Mouse (Mus musculus): Measurements from ENCODE around the gene Ankrd39. TPM values are rescaled to one million over a fixed set of nuclear protein-coding genes. Genes with fewer than 3 reads are reported as not detected.

The Ankrd39 gene
- polyA plus RNA-seq (2021): 11.5 TPM

GRCm38 (mm10) chr1:36546888-36547471 lies at the start of gene Ankrd39:
Ankrd39 (minus strand) TSS chr1:36547445.
- TF ChIP-seq CTCF (IDR thresholded peaks at IDR 0.05): no peak
- ChIA-PET CTCF (interaction anchor here (0.7 to 2.8 kb wide), 32 partner anchors 8 to 201 kb away, joined by 3 to 15 read pairs (median 4); partner anchors contain the start of genes Cox5b and Gm42417), POLR2A (interaction anchor here (1.0 to 1.5 kb wide), 6 partner anchors 9 to 137 kb away, joined by 3 to 5 read pairs (median 4); partner anchors contain the start of gene Sema4c)
- DNase-seq (ENCODE audit: low read depth, low spot score): peak; percentile 97
- in situ Hi-C loops (cut with MboI; ENCODE audit: low pct_unique_long_range_greater_than_20kb): no loop called here
- ATAC-seq: peak; percentile 98
- H3K27me3 ChIP-seq: no peaks in the 10 kb centered on the region

GRCm38 (mm10) chr1:36596114-36596513 lies 48.9 kb upstream of the Ankrd39 start:
- in situ Hi-C loops (cut with MboI; ENCODE audit: low pct_unique_long_range_greater_than_20kb): no loop called here
- ChIA-PET CTCF (no interaction called here), POLR2A (interaction anchor here (0.7 kb wide), 1 partner anchor 36 kb away, joined by 3 read pairs; no protein-coding TSS in a partner anchor)
- ATAC-seq (no peak), DNase-seq (ENCODE audit: low read depth, low spot score) (no peak)
- H3K27me3 ChIP-seq: no peaks in the 10 kb centered on the region
- TF ChIP-seq CTCF (IDR thresholded peaks at IDR 0.05): no peak

- ATAC-seq (no peak), DNase-seq (ENCODE audit: low read depth, low spot score) (no peak)
- in situ Hi-C loops (cut with MboI; ENCODE audit: low pct_unique_long_range_greater_than_20kb): no loop called here
- no peaks in the 10 kb centered on the region for H3K27me3 ChIP-seq
- POLR2A ChIA-PET: no interaction called here
- CTCF ChIA-PET: no interaction called here
- TF ChIP-seq CTCF (IDR thresholded peaks at IDR 0.05): no peak
Measured at GRCm38 (mm10) chr1:36595167-36595931, 48.1 kb upstream of the Ankrd39 start.

- no peak for ATAC-seq
- in situ Hi-C loops (cut with MboI; ENCODE audit: low pct_unique_long_range_greater_than_20kb): no loop called here
- ChIA-PET POLR2A (no interaction called here), CTCF (no interaction called here)
- DNase-seq (ENCODE audit: low read depth, low spot score): no peak
- H3K27me3 ChIP-seq: no peaks in the 10 kb centered on the region
- TF ChIP-seq CTCF (IDR thresholded peaks at IDR 0.05): no peak
Measured at GRCm38 (mm10) chr1:36593099-36593498, 45.9 kb upstream of the Ankrd39 start.

GRCm38 (mm10) chr1:36591408-36591807 lies 44.2 kb upstream of the Ankrd39 start:
- no peak for DNase-seq (ENCODE audit: low read depth, low spot score)
- ChIA-PET POLR2A (no interaction called here), CTCF (no interaction called here)
- H3K27me3 ChIP-seq: no peaks in the 10 kb centered on the region
- no peak for TF ChIP-seq CTCF (IDR thresholded peaks at IDR 0.05)
- in situ Hi-C loops (cut with MboI; ENCODE audit: low pct_unique_long_range_greater_than_20kb): no loop called here
- ATAC-seq: no peak

GRCm38 (mm10) chr1:36590664-36591063 lies 43.4 kb upstream of the Ankrd39 start:
- POLR2A ChIA-PET: no interaction called here
- CTCF ChIA-PET: no interaction called here
- H3K27me3 ChIP-seq: no peaks in the 10 kb centered on the region
- in situ Hi-C loops (cut with MboI; ENCODE audit: low pct_unique_long_range_greater_than_20kb): no loop called here
- TF ChIP-seq CTCF (IDR thresholded peaks at IDR 0.05): no peak
- ATAC-seq: no peak
- no peak for DNase-seq (ENCODE audit: low read depth, low spot score)

- POLR2A ChIA-PET: no interaction called here
- DNase-seq (ENCODE audit: low read depth, low spot score): no peak
- TF ChIP-seq CTCF (IDR thresholded peaks at IDR 0.05): no peak
- CTCF ChIA-PET: no interaction called here
- no peak for ATAC-seq
- no peaks in the 10 kb centered on the region for H3K27me3 ChIP-seq
- in situ Hi-C loops (cut with MboI; ENCODE audit: low pct_unique_long_range_greater_than_20kb): no loop called here
Measured at GRCm38 (mm10) chr1:36589486-36589885, 42.2 kb upstream of the Ankrd39 start.

- DNase-seq (ENCODE audit: low read depth, low spot score) (no peak), ATAC-seq (no peak)
- in situ Hi-C loops (cut with MboI; ENCODE audit: low pct_unique_long_range_greater_than_20kb): no loop called here
- ChIA-PET POLR2A (no interaction called here), CTCF (no interaction called here)
- no peak for TF ChIP-seq CTCF (IDR thresholded peaks at IDR 0.05)
- no peaks in the 10 kb centered on the region for H3K27me3 ChIP-seq
Measured at GRCm38 (mm10) chr1:36588476-36589450, 41.5 kb upstream of the Ankrd39 start.

- DNase-seq (ENCODE audit: low read depth, low spot score) (no peak), ATAC-seq (no peak)
- ChIA-PET POLR2A (interaction anchor here (0.5 to 0.7 kb wide), 2 partner anchors 11 to 12 kb away, joined by 3 to 4 read pairs; no protein-coding TSS in a partner anchor), CTCF (no interaction called here)
- TF ChIP-seq CTCF (IDR thresholded peaks at IDR 0.05): no peak
- no peaks in the 10 kb centered on the region for H3K27me3 ChIP-seq
- in situ Hi-C loops (cut with MboI; ENCODE audit: low pct_unique_long_range_greater_than_20kb): no loop called here
Measured at GRCm38 (mm10) chr1:36587860-36588259, 40.6 kb upstream of the Ankrd39 start.

GRCm38 (mm10) chr1:36586288-36586687 lies 39.0 kb upstream of the Ankrd39 start:
- no peak for DNase-seq (ENCODE audit: low read depth, low spot score)
- POLR2A ChIA-PET: no interaction called here
- no peak for TF ChIP-seq CTCF (IDR thresholded peaks at IDR 0.05)
- in situ Hi-C loops (cut with MboI; ENCODE audit: low pct_unique_long_range_greater_than_20kb): no loop called here
- CTCF ChIA-PET: interaction anchor here (1.0 kb wide), 1 partner anchor 199 kb away, joined by 3 read pairs; no protein-coding TSS in a partner anchor
- no peak for ATAC-seq
- no peaks in the 10 kb centered on the region for H3K27me3 ChIP-seq

Measured in Patski (cell line).